In the genomic region with DNA sequence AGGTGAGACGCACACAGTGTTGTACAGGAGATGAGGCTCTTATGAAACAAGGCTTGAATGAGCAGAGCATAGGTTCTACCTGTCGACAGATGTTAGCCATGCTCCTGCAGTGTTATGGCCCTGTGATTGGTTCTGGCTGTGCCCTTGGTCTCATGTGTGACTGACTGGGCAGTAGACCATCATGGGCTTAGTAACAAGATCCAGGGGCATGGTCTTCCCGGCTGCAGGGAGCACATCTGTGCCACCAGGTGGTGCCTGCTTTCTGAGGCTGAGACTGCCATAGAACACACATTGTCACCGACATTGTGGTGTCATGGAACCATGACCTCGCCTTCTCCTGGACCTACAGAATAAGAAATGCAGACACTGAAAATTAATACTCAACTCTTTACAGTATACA, we compare ENCODE assay signal across 1 mouse cellular context.
TF ChIP-seq lines count a peak whose summit lies in the region.

No protein-coding gene starts in this region.

TF ChIP-seq in CH12.LX, 34 proteins besides CTCF, POLR2A, EP300 and RAD21:
- peak; percentile 39 for TF ChIP-seq SMC3 (IDR thresholded peaks at IDR 0.05; ENCODE audit: low read depth, low read length)
- no peak for TF ChIP-seq USF1 (IDR thresholded peaks at IDR 0.05; ENCODE audit: low read depth, low read length)
